Mouse (Mus musculus): ENCODE results near the gene Chmp5. TPM values are rescaled to one million over a fixed set of nuclear protein-coding genes. Genes with fewer than 3 reads are reported as not detected.

Gene Chmp5
- polyA plus RNA-seq, 1 experiment from 2014 or later: 70.7 TPM

DNA sequence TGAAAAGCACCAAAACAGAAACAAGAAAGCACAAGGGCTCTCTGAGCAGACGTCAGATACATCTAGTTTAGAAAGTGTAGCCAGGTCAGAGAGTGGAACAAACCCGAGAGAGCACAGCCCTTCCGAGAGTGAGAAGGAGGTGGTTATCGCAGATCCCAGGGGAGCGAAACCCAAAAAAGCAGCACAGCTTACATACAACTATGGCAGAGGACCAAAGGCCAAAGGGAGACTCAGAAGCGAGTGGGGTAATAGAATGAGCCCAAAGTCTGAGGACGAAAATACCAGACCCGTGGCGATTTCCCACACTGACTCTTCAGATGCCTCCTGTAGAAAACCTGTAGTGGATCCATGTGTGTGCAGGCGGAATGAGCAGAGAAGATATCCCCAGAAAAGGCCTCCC lies 28.4 kb downstream of the Chmp5 start:
- DNase-seq (ENCODE audit: low spot score) (no peak), ATAC-seq (replicated peaks; ENCODE audit: low FRiP score) (no peak)
- peaks cover 16% of the 10 kb centered on the region for H3K4me1 ChIP-seq (replicated peaks; ENCODE audit: control insufficient read depth, insufficient read depth, low read length)
- 92% methylated on average over 10 of the region's 10 CpGs for WGBS
- peaks cover 22% of the 10 kb centered on the region for H3K36me3 ChIP-seq (ENCODE audit: control insufficient read depth, insufficient read depth, low read length)
- no peaks in the 10 kb centered on the region for H3K27me3 ChIP-seq (replicated peaks; ENCODE audit: control insufficient read depth, insufficient read depth, low read length)
- H3K9me3 ChIP-seq (ENCODE audit: control insufficient read depth, low read length): no peaks in the 10 kb centered on the region
- H3K9ac ChIP-seq (ENCODE audit: low read depth, low read length): no peak overlapping the region
- no peak overlapping the region for H3K4me2 ChIP-seq
- no peak overlapping the region for H3K4me3 ChIP-seq (ENCODE audit: low read depth, low read length)
- H3K27ac ChIP-seq (ENCODE audit: low read depth, low read length): no peak overlapping the region

DNA sequence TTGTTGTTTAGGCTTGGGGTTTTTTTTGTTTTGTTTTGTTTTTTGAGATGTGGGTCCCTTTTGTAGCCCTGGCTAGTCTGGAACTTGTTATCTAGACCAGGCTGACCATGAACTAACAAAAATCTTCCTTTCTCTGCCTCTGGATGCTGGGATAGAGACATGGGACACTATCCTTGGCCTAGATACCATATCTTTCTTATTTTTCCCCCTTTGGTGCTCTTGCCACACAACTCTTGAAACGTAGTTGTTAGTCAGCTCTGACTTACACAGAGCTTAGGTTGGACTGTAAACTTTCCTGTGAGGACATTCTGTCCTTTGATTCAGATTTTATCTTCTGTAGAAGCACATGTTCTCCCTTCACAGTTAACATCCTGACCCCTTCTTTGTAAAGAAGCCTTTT lies 31.2 kb downstream of the Chmp5 start:
- WGBS: 89% methylated on average over 1 of the region's 1 CpGs
- no peaks in the 10 kb centered on the region for H3K4me1 ChIP-seq (replicated peaks; ENCODE audit: control insufficient read depth, insufficient read depth, low read length)
- H3K27me3 ChIP-seq (replicated peaks; ENCODE audit: control insufficient read depth, insufficient read depth, low read length): no peaks in the 10 kb centered on the region
- peaks cover 25% of the 10 kb centered on the region for H3K36me3 ChIP-seq (ENCODE audit: control insufficient read depth, insufficient read depth, low read length)
- H3K9ac ChIP-seq (ENCODE audit: low read depth, low read length): no peak overlapping the region
- H3K9me3 ChIP-seq (ENCODE audit: control insufficient read depth, low read length): no peaks in the 10 kb centered on the region
- H3K4me2 ChIP-seq: no peak overlapping the region
- ATAC-seq (replicated peaks; ENCODE audit: low FRiP score): no peak
- no peak for DNase-seq (ENCODE audit: low spot score)
- no peak overlapping the region for H3K4me3 ChIP-seq (ENCODE audit: low read depth, low read length)
- no peak overlapping the region for H3K27ac ChIP-seq (ENCODE audit: low read depth, low read length)

DNA sequence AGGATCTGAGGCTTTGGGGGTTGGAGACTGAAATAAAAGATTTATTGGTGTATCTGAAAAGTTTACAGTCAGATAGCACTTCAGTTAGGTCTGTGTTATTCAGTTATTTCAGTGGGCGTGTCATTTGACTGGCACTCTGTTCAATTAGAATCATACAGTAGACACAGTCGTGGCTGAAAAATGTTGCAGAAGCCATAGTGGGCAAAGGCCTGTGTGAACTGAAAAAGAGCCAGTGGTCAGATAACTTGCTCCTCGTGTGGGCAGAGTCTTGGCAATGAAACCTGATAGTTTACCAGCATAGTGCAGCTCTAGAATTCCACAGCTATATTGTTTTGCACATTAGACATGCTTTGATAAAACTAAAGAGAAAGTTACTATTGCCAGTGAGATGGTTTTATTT lies 34.3 kb downstream of the Chmp5 start:
- Histone ChIP-seq H3K36me3 (ENCODE audit: control insufficient read depth, insufficient read depth, low read length) (peaks cover 44% of the 10 kb centered on the region), H3K9me3 (ENCODE audit: control insufficient read depth, low read length) (no peaks in the 10 kb centered on the region), H3K4me2 (no peak overlapping the region), H3K27ac (ENCODE audit: low read depth, low read length) (no peak overlapping the region), H3K4me3 (ENCODE audit: low read depth, low read length) (no peak overlapping the region), H3K4me1 (replicated peaks; ENCODE audit: control insufficient read depth, insufficient read depth, low read length) (no peaks in the 10 kb centered on the region), H3K9ac (ENCODE audit: low read depth, low read length) (no peak overlapping the region), H3K27me3 (replicated peaks; ENCODE audit: control insufficient read depth, insufficient read depth, low read length) (no peaks in the 10 kb centered on the region)
- 82% methylated on average over 3 of the region's 3 CpGs for WGBS
- no peak for ATAC-seq (replicated peaks; ENCODE audit: low FRiP score)
- DNase-seq (ENCODE audit: low spot score): no peak

DNA sequence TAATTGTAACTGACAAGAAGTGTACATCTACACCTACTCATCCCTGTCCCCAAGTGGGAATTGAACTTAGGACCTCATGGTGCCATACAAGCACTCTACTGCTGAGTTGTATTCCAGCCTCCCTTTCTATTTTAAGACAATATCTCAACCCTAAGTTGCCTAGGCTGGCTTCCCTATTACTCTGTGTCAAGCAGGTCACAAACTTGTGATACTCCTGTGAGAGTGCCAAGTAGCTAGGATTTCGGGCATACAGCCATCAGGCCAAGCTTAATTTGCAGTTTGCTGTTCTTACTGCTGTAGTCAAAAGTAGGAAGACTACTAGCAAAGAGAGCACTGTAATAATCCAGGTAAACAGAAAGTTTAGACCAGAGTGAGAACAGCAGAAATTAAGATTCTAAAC lies 35.5 kb downstream of the Chmp5 start:
- Histone ChIP-seq H3K27me3 (replicated peaks; ENCODE audit: control insufficient read depth, insufficient read depth, low read length) (no peaks in the 10 kb centered on the region), H3K9me3 (ENCODE audit: control insufficient read depth, low read length) (no peaks in the 10 kb centered on the region), H3K9ac (ENCODE audit: low read depth, low read length) (no peak overlapping the region), H3K4me2 (no peak overlapping the region), H3K27ac (ENCODE audit: low read depth, low read length) (no peak overlapping the region), H3K4me3 (ENCODE audit: low read depth, low read length) (no peak overlapping the region), H3K36me3 (ENCODE audit: control insufficient read depth, insufficient read depth, low read length) (peaks cover 45% of the 10 kb centered on the region), H3K4me1 (replicated peaks; ENCODE audit: control insufficient read depth, insufficient read depth, low read length) (no peaks in the 10 kb centered on the region)
- DNase-seq (ENCODE audit: low spot score) (no peak), ATAC-seq (replicated peaks; ENCODE audit: low FRiP score) (no peak)
- WGBS: 86% methylated on average over 1 of the region's 1 CpGs

DNA sequence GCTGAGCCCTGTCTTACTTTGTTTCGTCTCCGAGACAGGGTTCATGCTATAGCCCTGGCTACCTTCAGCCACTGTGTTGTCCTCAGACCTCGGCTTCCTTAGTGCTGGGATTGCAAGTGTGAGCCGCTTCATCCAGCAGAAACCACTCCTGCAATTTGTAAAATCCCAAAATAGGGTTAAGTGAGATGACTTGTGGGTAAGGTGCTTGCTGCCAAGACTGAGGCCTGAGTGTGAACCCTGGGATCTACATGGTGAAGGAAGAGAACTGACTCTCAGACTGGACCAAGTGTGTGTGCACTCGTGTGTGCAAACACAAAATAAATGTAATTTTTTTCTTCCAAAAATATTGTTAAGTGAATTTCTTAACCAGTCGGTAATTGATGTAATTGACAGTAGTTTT lies 41.4 kb downstream of the Chmp5 start:
- no peak for DNase-seq (ENCODE audit: low spot score)
- H3K4me2 ChIP-seq: no peak overlapping the region
- H3K4me1 ChIP-seq (replicated peaks; ENCODE audit: control insufficient read depth, insufficient read depth, low read length): no peaks in the 10 kb centered on the region
- H3K36me3 ChIP-seq (ENCODE audit: control insufficient read depth, insufficient read depth, low read length): peaks cover 64% of the 10 kb centered on the region
- WGBS: 85% methylated on average over 6 of the region's 6 CpGs
- H3K27me3 ChIP-seq (replicated peaks; ENCODE audit: control insufficient read depth, insufficient read depth, low read length): no peaks in the 10 kb centered on the region
- no peak for ATAC-seq (replicated peaks; ENCODE audit: low FRiP score)
- no peak overlapping the region for H3K27ac ChIP-seq (ENCODE audit: low read depth, low read length)
- no peak overlapping the region for H3K4me3 ChIP-seq (ENCODE audit: low read depth, low read length)
- no peaks in the 10 kb centered on the region for H3K9me3 ChIP-seq (ENCODE audit: control insufficient read depth, low read length)
- no peak overlapping the region for H3K9ac ChIP-seq (ENCODE audit: low read depth, low read length)

DNA sequence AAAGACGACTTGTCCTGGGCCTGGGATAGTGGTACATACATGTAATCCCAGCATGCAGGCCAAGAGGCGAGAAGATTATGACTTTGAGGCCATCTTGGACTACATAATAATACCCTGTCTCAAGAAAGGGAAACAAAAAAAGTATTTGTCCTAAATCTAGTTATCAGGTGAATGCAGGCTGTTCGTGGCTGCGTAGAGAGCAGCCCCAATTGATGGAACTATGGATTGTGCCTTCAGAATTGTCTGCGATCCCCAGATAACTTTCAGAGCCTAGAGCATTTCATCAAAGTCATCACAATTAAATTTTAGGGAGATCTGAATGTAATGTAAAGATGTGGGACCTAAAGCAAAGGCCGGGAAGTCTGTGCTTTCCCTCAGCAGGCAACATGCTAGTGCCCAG lies 48.1 kb downstream of the Chmp5 start:
- Histone ChIP-seq H3K36me3 (ENCODE audit: control insufficient read depth, insufficient read depth, low read length) (peaks cover 64% of the 10 kb centered on the region), H3K9ac (ENCODE audit: low read depth, low read length) (no peak overlapping the region), H3K4me1 (replicated peaks; ENCODE audit: control insufficient read depth, insufficient read depth, low read length) (0 out of 2 replicates have a peak, but pooled peaks cover 6% of the 10 kb centered on the region), H3K9me3 (ENCODE audit: control insufficient read depth, low read length) (no peaks in the 10 kb centered on the region), H3K27me3 (replicated peaks; ENCODE audit: control insufficient read depth, insufficient read depth, low read length) (no peaks in the 10 kb centered on the region), H3K4me2 (no peak overlapping the region), H3K27ac (ENCODE audit: low read depth, low read length) (no peak overlapping the region), H3K4me3 (ENCODE audit: low read depth, low read length) (no peak overlapping the region)
- ATAC-seq (replicated peaks; ENCODE audit: low FRiP score) (peak; percentile 50; the same call in 1 of the 2 replicates), DNase-seq (ENCODE audit: low spot score) (no peak)
- WGBS: 90% methylated on average over 6 of the region's 6 CpGs

DNA sequence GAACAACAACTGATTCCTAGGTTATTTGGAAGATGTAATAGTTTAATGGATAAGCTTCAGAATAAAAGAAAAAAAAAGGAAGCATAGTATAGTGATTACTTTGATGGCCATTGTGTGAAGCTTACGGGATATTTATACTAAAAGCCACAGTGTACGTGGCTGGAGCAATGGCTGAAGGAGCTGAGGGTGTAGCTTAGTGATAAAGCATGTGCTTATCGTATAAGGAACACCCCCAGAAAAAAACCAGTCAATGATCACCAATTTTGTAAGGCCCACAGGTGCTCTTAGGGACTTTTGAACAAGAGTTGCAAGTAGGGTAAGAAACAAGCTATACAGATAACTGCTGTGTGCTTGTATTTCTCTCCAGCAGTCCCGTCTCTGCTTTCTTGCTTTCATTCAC lies 49.7 kb downstream of the Chmp5 start:
- no peak overlapping the region for H3K9ac ChIP-seq (ENCODE audit: low read depth, low read length)
- no peak overlapping the region for H3K4me2 ChIP-seq
- no peak overlapping the region for H3K27ac ChIP-seq (ENCODE audit: low read depth, low read length)
- H3K27me3 ChIP-seq (replicated peaks; ENCODE audit: control insufficient read depth, insufficient read depth, low read length): no peaks in the 10 kb centered on the region
- 0 out of 2 replicates have a peak, but pooled peaks cover 6% of the 10 kb centered on the region for H3K4me1 ChIP-seq (replicated peaks; ENCODE audit: control insufficient read depth, insufficient read depth, low read length)
- peak; percentile 75 for ATAC-seq (replicated peaks; ENCODE audit: low FRiP score)
- H3K4me3 ChIP-seq (ENCODE audit: low read depth, low read length): no peak overlapping the region
- no peaks in the 10 kb centered on the region for H3K9me3 ChIP-seq (ENCODE audit: control insufficient read depth, low read length)
- H3K36me3 ChIP-seq (ENCODE audit: control insufficient read depth, insufficient read depth, low read length): peaks cover 64% of the 10 kb centered on the region
- WGBS: 74% methylated on average over 4 of the region's 4 CpGs
- no peak for DNase-seq (ENCODE audit: low spot score)

DNA sequence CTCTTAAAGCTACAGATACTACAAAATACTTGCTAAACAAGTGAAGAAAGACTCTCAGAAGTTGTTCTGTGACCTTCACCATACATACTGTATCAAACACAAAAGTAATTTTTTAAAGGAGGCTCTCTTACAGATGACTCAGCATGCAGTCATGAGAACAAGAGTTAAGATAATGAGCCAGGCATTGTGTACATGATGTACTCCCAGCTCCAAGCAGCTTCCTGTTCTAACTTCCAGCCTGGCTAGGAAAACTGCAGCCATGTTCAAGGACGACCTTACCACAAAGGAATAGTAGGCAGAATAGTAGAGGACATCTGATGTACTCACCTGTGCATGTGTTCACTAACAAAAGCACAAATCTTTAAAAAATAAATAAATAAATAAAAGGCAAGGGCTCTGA lies 52.1 kb downstream of the Chmp5 start:
- WGBS: 79% methylated on average over 1 of the region's 1 CpGs
- Histone ChIP-seq H3K4me2 (no peak overlapping the region), H3K27me3 (replicated peaks; ENCODE audit: control insufficient read depth, insufficient read depth, low read length) (no peaks in the 10 kb centered on the region), H3K9me3 (ENCODE audit: control insufficient read depth, low read length) (no peaks in the 10 kb centered on the region), H3K4me1 (replicated peaks; ENCODE audit: control insufficient read depth, insufficient read depth, low read length) (0 out of 2 replicates have a peak, but pooled peaks cover 6% of the 10 kb centered on the region), H3K27ac (ENCODE audit: low read depth, low read length) (no peak overlapping the region), H3K9ac (ENCODE audit: low read depth, low read length) (no peak overlapping the region), H3K36me3 (ENCODE audit: control insufficient read depth, insufficient read depth, low read length) (peaks cover 70% of the 10 kb centered on the region), H3K4me3 (ENCODE audit: low read depth, low read length) (no peak overlapping the region)
- DNase-seq (ENCODE audit: low spot score): no peak
- no peak for ATAC-seq (replicated peaks; ENCODE audit: low FRiP score)

DNA sequence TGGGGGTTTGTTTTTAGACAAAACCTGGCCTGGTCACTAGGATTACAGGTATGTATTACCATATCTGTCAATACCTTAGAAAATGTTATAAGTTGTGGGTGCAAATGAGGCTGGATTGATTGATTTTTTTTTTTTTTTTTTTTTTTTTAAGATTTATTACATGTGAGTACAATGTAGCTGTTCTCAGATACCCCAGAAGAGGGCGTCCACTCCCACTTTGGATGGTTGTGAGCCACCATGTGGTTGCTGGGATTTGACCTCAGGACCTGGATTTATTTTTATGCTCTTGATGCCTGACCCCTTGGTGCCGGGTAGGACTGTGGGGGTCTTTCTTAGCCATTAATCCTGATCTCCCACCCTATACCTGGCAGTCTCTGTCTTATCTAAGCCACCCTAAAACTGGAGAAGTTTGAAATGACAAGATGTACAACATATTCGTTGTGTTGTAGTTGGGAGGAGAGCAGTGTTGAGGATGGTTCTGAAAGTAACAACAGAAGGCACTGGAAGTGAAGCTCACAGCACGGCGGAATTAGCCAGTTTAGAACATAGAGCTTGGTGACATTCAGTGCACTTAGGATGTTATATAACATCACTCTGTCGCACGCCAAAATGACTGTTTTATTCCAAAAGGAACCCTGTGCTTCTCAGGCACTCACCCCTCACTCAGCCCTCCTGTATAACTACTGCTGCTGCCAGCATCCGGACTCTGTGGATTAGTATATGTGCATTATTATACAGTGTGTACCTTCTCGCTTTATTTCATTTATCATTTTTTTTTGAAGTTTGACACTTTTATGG lies 52.8 kb downstream of the Chmp5 start:
- DNase-seq (ENCODE audit: low spot score) (no peak), ATAC-seq (replicated peaks; ENCODE audit: low FRiP score) (no peak)
- H3K9ac ChIP-seq (ENCODE audit: low read depth, low read length): no peak overlapping the region
- no peak overlapping the region for H3K4me2 ChIP-seq
- H3K9me3 ChIP-seq (ENCODE audit: control insufficient read depth, low read length): no peaks in the 10 kb centered on the region
- H3K27ac ChIP-seq (ENCODE audit: low read depth, low read length): no peak overlapping the region
- WGBS: 86% methylated on average over 9 of the region's 9 CpGs
- H3K4me3 ChIP-seq (ENCODE audit: low read depth, low read length): no peak overlapping the region
- H3K27me3 ChIP-seq (replicated peaks; ENCODE audit: control insufficient read depth, insufficient read depth, low read length): no peaks in the 10 kb centered on the region
- H3K36me3 ChIP-seq (ENCODE audit: control insufficient read depth, insufficient read depth, low read length): peaks cover 67% of the 10 kb centered on the region
- H3K4me1 ChIP-seq (replicated peaks; ENCODE audit: control insufficient read depth, insufficient read depth, low read length): 0 out of 2 replicates have a peak, but pooled peaks cover 6% of the 10 kb centered on the region

Data from liver, embryonic 11.5 days (tissue).